ENCODE assay signal across 26 mouse cellular contexts in the genomic region with DNA sequence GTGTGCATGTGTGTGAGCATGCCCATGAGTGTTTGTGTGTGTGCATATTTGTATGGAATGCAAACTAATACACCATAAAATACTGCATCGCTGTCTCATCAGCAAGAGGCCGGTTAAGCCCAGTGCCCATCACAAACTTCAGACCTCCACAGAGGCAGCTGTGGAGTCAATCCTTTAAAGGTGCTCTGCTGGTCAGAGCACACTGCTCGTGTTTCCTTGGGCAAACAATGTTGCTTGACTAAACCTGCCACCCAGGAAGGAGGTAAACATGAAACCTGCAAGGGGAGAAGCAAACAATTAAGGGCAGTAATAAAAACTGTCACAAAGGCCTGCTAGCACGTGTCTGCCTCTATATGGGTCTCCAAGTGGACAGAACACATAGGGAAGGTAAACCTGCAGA.
"Had no signal": no experiment of that assay in that cellular context is flagged by ENCODE, and none has a peak within 500 bp of the region (broad histone marks: within the 10 kb centered on the region; RNA-seq: fewer than 3 reads in every experiment).

No protein-coding gene starts in this region.

- H3K36me3 ChIP-seq: heart, embryonic 10.5 days; heart, embryonic 12.5 days; hindbrain, embryonic 10.5 days; hindbrain, embryonic 12.5 days; intestine, embryonic 15.5 days; limb, embryonic 10.5 days; limb, embryonic 12.5 days; liver, embryonic 13.5 days; liver, embryonic 15.5 days had no signal

- H3K27me3 ChIP-seq: heart, embryonic 12.5 days; hindbrain, embryonic 12.5 days; intestine, embryonic 15.5 days; limb, embryonic 12.5 days; liver, embryonic 13.5 days; liver, embryonic 15.5 days had no signal

- H3K27ac ChIP-seq: gastrocnemius, adult 2 months; heart, embryonic 10.5 days; hindbrain, embryonic 10.5 days; hindbrain, embryonic 12.5 days; hindbrain, embryonic 14.5 days; intestine, embryonic 15.5 days; left cerebral cortex, adult 2 months; limb, embryonic 10.5 days; limb, embryonic 12.5 days; liver, embryonic 13.5 days; liver, embryonic 15.5 days had no signal

- H3K4me3 ChIP-seq: gastrocnemius, adult 2 months; heart, embryonic 10.5 days; heart, embryonic 12.5 days; hindbrain, embryonic 10.5 days; hindbrain, embryonic 12.5 days; intestine, embryonic 15.5 days; left cerebral cortex, adult 2 months; limb, embryonic 10.5 days; limb, embryonic 12.5 days; liver, embryonic 13.5 days; liver, embryonic 15.5 days had no signal

- H3K9me3 ChIP-seq: heart, embryonic 10.5 days; heart, embryonic 12.5 days; hindbrain, embryonic 10.5 days; hindbrain, embryonic 12.5 days; intestine, embryonic 15.5 days; limb, embryonic 10.5 days; limb, embryonic 12.5 days; liver, embryonic 13.5 days; liver, embryonic 15.5 days had no signal

- H3K4me1 ChIP-seq: heart, embryonic 10.5 days; heart, embryonic 12.5 days; liver, embryonic 13.5 days; liver, embryonic 15.5 days had no signal

- ATAC-seq: forebrain, embryonic 16.5 days; hindbrain, embryonic 16.5 days; inflammation-experienced regulatory T-cells, adult 6 months; intestine, embryonic 15.5 days; intestine, postnatal 0 days had no signal

- H3K9ac ChIP-seq: heart, embryonic 12.5 days; hindbrain, embryonic 12.5 days; hindbrain, embryonic 14.5 days; intestine, embryonic 15.5 days; limb, embryonic 12.5 days; liver, embryonic 13.5 days; liver, embryonic 15.5 days had no signal

- H3K4me2 ChIP-seq: heart, embryonic 12.5 days; hindbrain, embryonic 12.5 days; hindbrain, embryonic 14.5 days; intestine, embryonic 15.5 days; limb, embryonic 12.5 days; liver, embryonic 11.5 days; liver, embryonic 13.5 days; liver, embryonic 15.5 days had no signal

- DNase-seq: gastrocnemius, adult 2 months; gastrocnemius, postnatal 10 days; gastrocnemius, postnatal 25 days; heart, adult 18-20 months; heart, postnatal 10 days; heart, postnatal 4 days; kidney, adult 2 months; kidney, adult 9 months; kidney, postnatal 4 days; liver; liver, embryonic 13.5 days had no signal
